Mouse (Mus musculus) right cerebral cortex, postnatal 4 days (tissue): ENCODE data around the gene Tmem252.

Experiments used
- DNase-seq: peaks from one replicate; pipeline ENCODE4 v3.0.0-alpha.2; 2022

Tmem252 gene

GRCm38 (mm10) chr19:24673762-24674161, at the start of gene Tmem252:
Gene Tmem252, plus strand, starts transcription at chr19:24674008.
- DNase-seq, result no peak

GRCm38 (mm10) chr19:24628049-24628448, 45.8 kb upstream of the Tmem252 start:
- DNase-seq, result no peak

- DNase-seq, result no peak
Observed at GRCm38 (mm10) chr19:24633008-24633407, 40.8 kb upstream of the Tmem252 start.

- peak; percentile 65 for DNase-seq
Observed at GRCm38 (mm10) chr19:24634602-24635001, 39.2 kb upstream of the Tmem252 start.

- DNase-seq, result no peak
Observed at GRCm38 (mm10) chr19:24636616-24637015, 37.2 kb upstream of the Tmem252 start.

DNA sequence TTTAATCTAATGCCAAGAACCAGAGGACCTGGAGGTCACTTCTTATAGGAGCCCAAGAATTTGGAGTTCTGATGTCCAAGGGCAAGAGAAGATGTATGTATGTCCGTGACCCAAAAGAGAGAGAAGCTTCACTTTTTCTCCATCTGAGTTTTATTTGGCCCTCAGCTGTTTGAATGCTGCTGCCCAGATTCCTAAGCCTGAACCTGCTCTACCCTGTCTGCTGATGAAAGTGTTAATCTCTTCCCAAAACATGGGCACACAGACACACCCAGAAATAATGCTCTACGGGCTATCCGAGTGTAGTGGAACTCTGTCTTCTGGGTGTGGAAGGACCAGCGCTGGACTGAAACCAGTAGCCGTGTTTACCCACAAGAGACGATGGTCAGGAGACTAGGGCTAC, 35.8 kb upstream of the Tmem252 start:
- no peak for DNase-seq

- no peak for DNase-seq
Observed at GRCm38 (mm10) chr19:24640982-24641381, 32.8 kb upstream of the Tmem252 start.

DNA sequence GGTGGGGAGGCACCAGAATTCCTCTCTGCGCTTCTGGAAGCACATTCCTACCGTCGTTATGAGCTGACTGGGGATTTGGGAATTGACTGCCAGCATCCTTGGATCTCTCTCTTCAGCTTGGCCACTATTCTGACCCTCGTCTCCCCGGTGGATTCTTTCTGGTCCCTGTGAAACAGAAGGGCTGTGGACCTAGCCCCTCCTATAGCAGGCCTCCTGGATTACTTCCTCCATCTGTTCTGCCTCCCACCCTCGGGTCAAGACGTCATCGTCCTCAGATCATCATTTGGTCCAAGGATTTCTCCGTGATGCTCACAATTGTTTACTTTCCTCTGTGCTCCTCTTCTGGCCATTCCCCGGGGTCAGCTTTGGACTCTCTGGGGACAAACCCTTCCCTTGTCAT, 28.8 kb upstream of the Tmem252 start:
- no peak for DNase-seq

DNA sequence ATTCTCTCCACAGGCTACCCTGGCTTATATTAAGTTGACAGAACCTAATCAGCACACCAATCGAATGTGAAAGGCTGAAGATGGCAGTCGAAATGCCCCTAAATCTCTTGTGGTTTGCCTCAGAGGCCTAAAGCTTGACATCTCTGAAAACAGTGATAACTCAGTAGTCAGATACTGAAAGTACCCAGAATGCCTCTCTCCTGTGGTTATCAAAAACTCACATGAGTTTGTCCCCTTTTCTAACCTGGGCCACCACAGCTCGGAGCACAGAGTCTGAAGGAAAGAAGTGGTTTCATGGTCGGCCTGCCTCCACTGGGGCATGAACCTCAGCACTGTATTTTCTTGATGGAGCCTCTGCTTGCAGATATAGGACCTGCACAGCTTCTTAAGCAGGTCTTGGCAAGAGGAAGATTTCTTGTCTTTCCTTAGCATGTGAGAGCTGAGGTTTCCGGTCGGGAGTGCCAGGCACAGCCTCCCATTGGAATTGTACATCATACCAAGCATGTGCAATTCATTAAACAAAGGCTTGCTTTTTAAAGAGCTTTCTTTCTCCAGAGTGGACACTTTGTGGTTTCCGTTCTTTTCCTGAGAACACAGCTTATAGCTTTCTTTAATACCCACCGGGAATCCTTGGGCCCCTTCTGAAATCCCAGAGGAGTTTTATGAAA, 27.5 kb upstream of the Tmem252 start:
- no peak for DNase-seq

- DNase-seq, result no peak
Observed at GRCm38 (mm10) chr19:24648016-24648415, 25.8 kb upstream of the Tmem252 start.

GRCm38 (mm10) chr19:24650428-24650827, 23.4 kb upstream of the Tmem252 start:
- no peak for DNase-seq

DNA sequence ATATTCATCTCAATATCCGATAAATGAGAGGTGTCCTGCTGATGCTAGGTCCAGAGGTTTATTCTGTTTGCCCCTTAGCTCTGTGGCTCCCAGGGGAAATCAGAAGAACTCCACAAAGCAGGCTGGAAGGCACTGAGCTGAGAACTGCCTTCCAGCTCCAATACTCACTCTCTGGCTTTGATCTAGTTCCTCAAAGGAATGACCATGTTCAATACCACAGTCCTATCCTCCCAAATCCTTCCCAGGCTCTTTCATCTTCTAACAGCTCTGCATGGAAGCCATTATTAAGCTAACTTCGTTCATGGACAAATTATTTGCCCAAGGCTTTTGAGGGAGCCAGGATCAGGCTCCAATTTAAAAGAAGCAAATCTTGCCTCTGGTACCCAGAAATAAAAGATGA, 22.2 kb upstream of the Tmem252 start:
- no peak for DNase-seq

DNA sequence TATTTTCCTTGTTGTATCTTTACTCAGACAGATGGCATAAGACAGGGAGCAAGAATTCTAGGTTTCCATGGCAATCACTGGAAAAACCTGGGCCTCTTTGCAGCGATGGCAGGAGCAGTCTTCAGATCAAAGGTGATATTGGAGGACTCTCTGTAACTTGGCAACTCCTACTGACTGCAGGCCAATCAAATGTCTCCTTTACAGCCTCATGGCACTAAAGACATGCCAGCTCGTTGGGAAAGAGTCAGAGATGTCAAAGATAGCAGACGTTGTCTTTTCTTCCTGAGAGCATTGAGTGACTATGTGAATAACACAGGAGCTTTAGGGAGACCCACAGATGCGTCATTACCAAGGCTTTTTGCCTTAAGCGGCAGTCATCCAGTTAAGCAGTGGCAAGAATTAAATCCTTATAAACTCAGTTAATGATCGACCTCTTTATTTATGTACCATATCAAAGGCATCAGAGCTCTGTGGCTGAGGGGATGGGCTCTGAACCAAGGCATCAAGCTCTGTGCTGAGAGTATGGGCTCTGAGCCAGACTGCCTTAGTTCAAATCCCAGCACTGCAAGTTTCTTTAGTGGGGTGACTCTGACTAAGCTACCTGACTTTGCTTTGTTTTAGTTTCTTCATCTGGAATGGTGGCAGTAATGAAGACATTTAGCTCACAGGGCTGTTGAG, 21.3 kb upstream of the Tmem252 start:
- no peak for DNase-seq

- DNase-seq, result no peak
Observed at GRCm38 (mm10) chr19:24653230-24653799, 20.5 kb upstream of the Tmem252 start.

DNA sequence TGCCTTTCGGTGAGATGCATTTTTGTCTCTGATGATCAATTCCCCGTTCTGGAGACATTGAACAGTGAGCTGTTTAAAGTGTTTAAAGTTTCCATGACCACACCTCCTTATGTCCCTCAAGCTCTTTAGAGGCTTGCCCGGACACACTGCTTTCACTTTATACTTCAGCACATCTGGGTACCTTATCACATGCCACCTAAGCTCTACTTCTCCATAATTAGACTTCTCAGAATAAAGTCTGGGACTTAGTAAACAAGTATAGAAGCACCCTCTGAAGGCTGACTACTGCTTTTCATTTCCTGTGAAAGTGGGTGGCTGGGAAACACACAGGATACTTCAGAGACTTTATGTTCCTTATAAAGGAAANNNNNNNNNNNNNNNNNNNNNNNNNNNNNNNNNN, 16.8 kb upstream of the Tmem252 start:
- no peak for DNase-seq

- DNase-seq, result no peak
Observed at GRCm38 (mm10) chr19:24662346-24662745, 11.5 kb upstream of the Tmem252 start.

GRCm38 (mm10) chr19:24665771-24666170, 8.0 kb upstream of the Tmem252 start:
- no peak for DNase-seq

GRCm38 (mm10) chr19:24667527-24667926, 6.3 kb upstream of the Tmem252 start:
- no peak for DNase-seq

DNA sequence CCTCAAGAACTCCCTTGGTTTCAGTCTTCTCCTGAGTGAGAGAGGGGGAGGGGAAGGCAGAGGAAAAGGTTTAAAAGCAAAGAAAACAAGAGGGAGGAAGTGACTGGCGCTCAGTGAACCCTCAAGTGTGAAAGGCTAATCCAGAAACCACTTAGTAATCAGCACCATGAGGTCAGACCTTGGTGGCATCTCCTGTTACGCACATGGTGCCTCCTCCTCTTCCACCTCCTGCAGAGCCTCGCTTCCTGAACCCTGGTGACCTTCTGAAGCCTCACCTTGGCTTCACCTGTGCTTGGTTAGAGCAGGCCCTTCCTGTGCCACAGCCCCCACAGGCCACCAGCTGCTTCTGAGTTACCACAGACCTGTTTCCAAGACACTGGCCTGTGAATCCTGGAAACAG, 2.2 kb upstream of the Tmem252 start:
- DNase-seq, result no peak

- DNase-seq, result no peak
Observed at GRCm38 (mm10) chr19:24672366-24672960, 1.3 kb upstream of the Tmem252 start.

DNA sequence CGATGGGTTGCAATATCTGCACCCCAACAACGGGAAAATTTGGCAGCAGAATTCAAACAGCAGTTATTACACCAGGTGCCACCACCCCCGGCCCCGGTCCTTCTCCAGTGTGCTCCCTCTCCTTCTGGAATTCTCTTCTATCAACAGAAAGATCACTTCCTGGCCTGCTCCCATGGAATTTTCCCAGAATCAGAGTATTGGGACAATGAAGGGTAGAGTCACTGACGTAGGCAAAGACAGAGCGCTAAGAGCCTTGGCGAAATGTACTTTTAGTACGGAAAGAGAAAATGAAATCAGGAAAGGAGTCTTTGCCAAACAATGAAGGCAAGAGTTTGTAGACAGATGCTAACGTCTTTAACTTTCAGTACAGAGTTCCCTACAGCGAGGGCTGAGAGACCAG, 477 bp upstream of the Tmem252 start:
- no peak for DNase-seq

- no peak for DNase-seq
Observed at GRCm38 (mm10) chr19:24676429-24676828, 2.6 kb downstream of the Tmem252 start.

GRCm38 (mm10) chr19:24677242-24677984, 3.6 kb downstream of the Tmem252 start:
- no peak for DNase-seq
